Mouse (Mus musculus) spleen, postnatal 36 days (tissue): Measurements from ENCODE around the gene Gm28051.
A peak's percentile ranks its signal among the peaks of the same experiment; 100 is the strongest.

ENCODE experiments used
- DNase-seq, 2 experiments: peaks; one replicate each; pipeline ENCODE4 v3.0.0; 2022; ENCODE audit warnings: low spot score in 2 of 2, mixed read lengths in 1 of 2

The Gm28051 gene

GRCm38 (mm10) chr12:102743036-102743588 is 14.5 kb downstream of the Gm28051 start:
- no peak for DNase-seq

- DNase-seq = no peak
Measured at GRCm38 (mm10) chr12:102742056-102742455, 15.5 kb downstream of the Gm28051 start.

GRCm38 (mm10) chr12:102740285-102740684 is 17.3 kb downstream of the Gm28051 start:
- peak; percentile 24 to 28 for DNase-seq

- DNase-seq = no peak
Measured at GRCm38 (mm10) chr12:102739096-102739495, 18.5 kb downstream of the Gm28051 start.

- DNase-seq = peak; percentile 24 to 38
Measured at GRCm38 (mm10) chr12:102733381-102733780, 24.2 kb downstream of the Gm28051 start.

- no peak for DNase-seq
Measured at GRCm38 (mm10) chr12:102730798-102731619, 26.6 kb downstream of the Gm28051 start.

- peak; percentile 26 to 54 for DNase-seq
Measured at GRCm38 (mm10) chr12:102729855-102730797, 27.4 kb downstream of the Gm28051 start.

GRCm38 (mm10) chr12:102725761-102726175 is 31.8 kb downstream of the Gm28051 start:
- DNase-seq = no peak

- DNase-seq = no peak
Measured at GRCm38 (mm10) chr12:102725146-102725545, 32.4 kb downstream of the Gm28051 start.

- no peak for DNase-seq
Measured at GRCm38 (mm10) chr12:102723861-102724260, 33.7 kb downstream of the Gm28051 start.

GRCm38 (mm10) chr12:102722966-102723365 is 34.6 kb downstream of the Gm28051 start:
- DNase-seq = no peak

GRCm38 (mm10) chr12:102722451-102722850 is 35.1 kb downstream of the Gm28051 start:
- no peak for DNase-seq

GRCm38 (mm10) chr12:102719552-102720315 is 37.8 kb downstream of the Gm28051 start:
- peak in 1 of 2 experiments; percentile 44 for DNase-seq

- no peak for DNase-seq
Measured at GRCm38 (mm10) chr12:102714654-102715395, 42.7 kb downstream of the Gm28051 start.

- DNase-seq = peak in 1 of 2 experiments; percentile 26
Measured at GRCm38 (mm10) chr12:102714116-102714515, 43.4 kb downstream of the Gm28051 start.

GRCm38 (mm10) chr12:102713153-102713865 is 44.3 kb downstream of the Gm28051 start:
- DNase-seq = no peak

GRCm38 (mm10) chr12:102710851-102711375 is 46.7 kb downstream of the Gm28051 start:
- DNase-seq = no peak

- no peak for DNase-seq
Measured at GRCm38 (mm10) chr12:102709896-102710295, 47.7 kb downstream of the Gm28051 start.

GRCm38 (mm10) chr12:102708220-102708619 is 49.3 kb downstream of the Gm28051 start:
- no peak for DNase-seq
